Mouse (Mus musculus) E14TG2a.4 (cell line): ENCODE results near the gene Slc25a21.

Source experiments
- CTCF ChIP-seq: conservative IDR thresholded peaks from 2 replicates; pipeline ENCODE4 v1.5.1; 2014; ENCODE audit warnings: low read length
- NANOG ChIP-seq: IDR thresholded peaks from 2 replicates; pipeline ENCODE4 v1.6.1; 2014; ENCODE audit warnings: borderline replicate concordance, low read length, mixed read lengths
- POU5F1 ChIP-seq: IDR thresholded peaks from 2 replicates; pipeline ENCODE4 v1.6.1; 2014; ENCODE audit warnings: low read length, borderline replicate concordance

DNA sequence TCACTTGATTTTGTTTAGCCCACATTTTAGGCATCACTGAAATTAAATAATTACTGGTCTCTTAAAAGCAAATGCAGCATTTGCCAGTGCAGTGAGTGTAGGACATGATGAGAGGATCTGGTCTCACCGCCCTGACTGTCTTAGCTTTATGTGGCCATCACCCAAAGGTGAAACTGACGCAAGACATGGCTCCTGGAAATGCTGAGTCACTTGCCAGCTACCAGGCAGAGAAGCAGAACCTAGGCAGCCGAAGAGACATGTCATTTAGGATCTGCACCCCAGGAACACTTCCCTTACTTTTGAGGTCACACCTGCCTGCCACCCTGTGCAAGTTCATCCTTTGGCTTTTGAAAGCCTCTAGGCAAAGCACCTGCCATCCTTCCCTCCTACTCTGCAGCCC lies 180.4 kb downstream of the Slc25a21 start:
- TF ChIP-seq CTCF (no peak), NANOG (no peak), POU5F1 (no peak)
